Mouse (Mus musculus): ENCODE results near the gene Gm49393. TPM values are rescaled to one million over a fixed set of nuclear protein-coding genes. Genes with fewer than 3 reads are reported as not detected.

Gene Gm49393
- polyA plus RNA-seq, 1 experiment from 2014 or later: not detected

GRCm38 (mm10) chr13:60895406-60896160 is 39.8 kb downstream of the Gm49393 start:
- ATAC-seq (ENCODE audit: insufficient number of reproducible peaks, insufficient read depth, low FRiP score, low read depth): no peak
- Histone ChIP-seq H3K4me1 (ENCODE audit: control insufficient read depth, insufficient read depth, low read length) (no peaks in the 10 kb centered on the region), H3K27me3 (ENCODE audit: control insufficient read depth, insufficient read depth, low read length) (no peaks in the 10 kb centered on the region), H3K4me3 (ENCODE audit: low read depth, low read length) (no peak overlapping the region), H3K36me3 (ENCODE audit: control insufficient read depth, insufficient read depth, low read length) (no peaks in the 10 kb centered on the region), H3K9ac (replicated peaks; ENCODE audit: low read depth, low read length) (no peak overlapping the region), H3K4me2 (replicated peaks; ENCODE audit: low read depth, low read length) (no peak overlapping the region), H3K27ac (ENCODE audit: low read length) (no peak overlapping the region), H3K9me3 (ENCODE audit: control insufficient read depth, low read depth, low read length) (no peaks in the 10 kb centered on the region)

GRCm38 (mm10) chr13:60892301-60892700 is 43.1 kb downstream of the Gm49393 start:
- WGBS: 93% methylated on average over 1 of the region's 1 CpGs
- H3K36me3 ChIP-seq (ENCODE audit: control insufficient read depth, insufficient read depth, low read length): no peaks in the 10 kb centered on the region
- no peak overlapping the region for H3K27ac ChIP-seq (ENCODE audit: low read length)
- no peak overlapping the region for H3K4me2 ChIP-seq (replicated peaks; ENCODE audit: low read depth, low read length)
- H3K4me1 ChIP-seq (ENCODE audit: control insufficient read depth, insufficient read depth, low read length): no peaks in the 10 kb centered on the region
- H3K4me3 ChIP-seq (ENCODE audit: low read depth, low read length): no peak overlapping the region
- no peak overlapping the region for H3K9ac ChIP-seq (replicated peaks; ENCODE audit: low read depth, low read length)
- no peaks in the 10 kb centered on the region for H3K27me3 ChIP-seq (ENCODE audit: control insufficient read depth, insufficient read depth, low read length)
- no peaks in the 10 kb centered on the region for H3K9me3 ChIP-seq (ENCODE audit: control insufficient read depth, low read depth, low read length)
- ATAC-seq (ENCODE audit: insufficient number of reproducible peaks, insufficient read depth, low FRiP score, low read depth): no peak

GRCm38 (mm10) chr13:60864281-60864680 is 71.1 kb downstream of the Gm49393 start, which contains the start of gene 4930486L24Rik:
TSS of gene 4930486L24Rik (minus strand) at chr13:60864475.
- H3K4me1 ChIP-seq (ENCODE audit: control insufficient read depth, insufficient read depth, low read length): no peaks in the 10 kb centered on the region
- no peak within 1 kb of the TSS for H3K4me3 ChIP-seq (ENCODE audit: low read depth, low read length)
- no peak within 1 kb of the TSS for H3K4me2 ChIP-seq (replicated peaks; ENCODE audit: low read depth, low read length)
- H3K36me3 ChIP-seq (ENCODE audit: control insufficient read depth, insufficient read depth, low read length): no peaks in the 10 kb centered on the region
- no peaks in the 10 kb centered on the region for H3K27me3 ChIP-seq (ENCODE audit: control insufficient read depth, insufficient read depth, low read length)
- no peaks in the 10 kb centered on the region for H3K9me3 ChIP-seq (ENCODE audit: control insufficient read depth, low read depth, low read length)
- ATAC-seq (ENCODE audit: insufficient number of reproducible peaks, insufficient read depth, low FRiP score, low read depth): no peak
- WGBS: 68% methylated on average over 1 of the region's 1 CpGs
- no peak within 1 kb of the TSS for H3K9ac ChIP-seq (replicated peaks; ENCODE audit: low read depth, low read length)
- no peak within 1 kb of the TSS for H3K27ac ChIP-seq (ENCODE audit: low read length)

GRCm38 (mm10) chr13:60848241-60849120 is 86.9 kb downstream of the Gm49393 start:
- Histone ChIP-seq H3K27ac (ENCODE audit: low read length) (no peak overlapping the region), H3K27me3 (ENCODE audit: control insufficient read depth, insufficient read depth, low read length) (no peaks in the 10 kb centered on the region), H3K4me2 (replicated peaks; ENCODE audit: low read depth, low read length) (no peak overlapping the region), H3K4me3 (ENCODE audit: low read depth, low read length) (no peak overlapping the region), H3K9ac (replicated peaks; ENCODE audit: low read depth, low read length) (no peak overlapping the region), H3K4me1 (ENCODE audit: control insufficient read depth, insufficient read depth, low read length) (no peaks in the 10 kb centered on the region), H3K9me3 (ENCODE audit: control insufficient read depth, low read depth, low read length) (no peaks in the 10 kb centered on the region), H3K36me3 (ENCODE audit: control insufficient read depth, insufficient read depth, low read length) (no peaks in the 10 kb centered on the region)
- ATAC-seq (ENCODE audit: insufficient number of reproducible peaks, insufficient read depth, low FRiP score, low read depth): no peak
- WGBS: 78% methylated on average over 4 of the region's 4 CpGs

GRCm38 (mm10) chr13:60843153-60843552 is 92.2 kb downstream of the Gm49393 start:
- H3K27me3 ChIP-seq (ENCODE audit: control insufficient read depth, insufficient read depth, low read length): no peaks in the 10 kb centered on the region
- H3K9ac ChIP-seq (replicated peaks; ENCODE audit: low read depth, low read length): no peak overlapping the region
- no peak overlapping the region for H3K4me3 ChIP-seq (ENCODE audit: low read depth, low read length)
- no peaks in the 10 kb centered on the region for H3K9me3 ChIP-seq (ENCODE audit: control insufficient read depth, low read depth, low read length)
- no peak overlapping the region for H3K27ac ChIP-seq (ENCODE audit: low read length)
- WGBS: 82% methylated on average over 8 of the region's 8 CpGs
- no peaks in the 10 kb centered on the region for H3K4me1 ChIP-seq (ENCODE audit: control insufficient read depth, insufficient read depth, low read length)
- ATAC-seq (ENCODE audit: insufficient number of reproducible peaks, insufficient read depth, low FRiP score, low read depth): no peak
- H3K36me3 ChIP-seq (ENCODE audit: control insufficient read depth, insufficient read depth, low read length): no peaks in the 10 kb centered on the region
- H3K4me2 ChIP-seq (replicated peaks; ENCODE audit: low read depth, low read length): no peak overlapping the region

- Histone ChIP-seq H3K27ac (ENCODE audit: low read length) (no peak overlapping the region), H3K4me2 (replicated peaks; ENCODE audit: low read depth, low read length) (no peak overlapping the region), H3K36me3 (ENCODE audit: control insufficient read depth, insufficient read depth, low read length) (no peaks in the 10 kb centered on the region), H3K9me3 (ENCODE audit: control insufficient read depth, low read depth, low read length) (no peaks in the 10 kb centered on the region), H3K27me3 (ENCODE audit: control insufficient read depth, insufficient read depth, low read length) (no peaks in the 10 kb centered on the region), H3K4me3 (ENCODE audit: low read depth, low read length) (no peak overlapping the region), H3K4me1 (ENCODE audit: control insufficient read depth, insufficient read depth, low read length) (no peaks in the 10 kb centered on the region), H3K9ac (replicated peaks; ENCODE audit: low read depth, low read length) (no peak overlapping the region)
- no peak for ATAC-seq (ENCODE audit: insufficient number of reproducible peaks, insufficient read depth, low FRiP score, low read depth)
- WGBS: 81% methylated on average over 6 of the region's 6 CpGs
Observed at GRCm38 (mm10) chr13:60842703-60843102, 92.7 kb downstream of the Gm49393 start.

- ATAC-seq (ENCODE audit: insufficient number of reproducible peaks, insufficient read depth, low FRiP score, low read depth): no peak
- H3K4me3 ChIP-seq (ENCODE audit: low read depth, low read length): no peak overlapping the region
- H3K36me3 ChIP-seq (ENCODE audit: control insufficient read depth, insufficient read depth, low read length): no peaks in the 10 kb centered on the region
- no peaks in the 10 kb centered on the region for H3K27me3 ChIP-seq (ENCODE audit: control insufficient read depth, insufficient read depth, low read length)
- no peaks in the 10 kb centered on the region for H3K9me3 ChIP-seq (ENCODE audit: control insufficient read depth, low read depth, low read length)
- 64% methylated on average over 2 of the region's 2 CpGs for WGBS
- H3K27ac ChIP-seq (ENCODE audit: low read length): no peak overlapping the region
- no peaks in the 10 kb centered on the region for H3K4me1 ChIP-seq (ENCODE audit: control insufficient read depth, insufficient read depth, low read length)
- H3K4me2 ChIP-seq (replicated peaks; ENCODE audit: low read depth, low read length): no peak overlapping the region
- no peak overlapping the region for H3K9ac ChIP-seq (replicated peaks; ENCODE audit: low read depth, low read length)
Observed at GRCm38 (mm10) chr13:60839353-60839902, 96.0 kb downstream of the Gm49393 start.

GRCm38 (mm10) chr13:60826052-60826451 is 109.3 kb downstream of the Gm49393 start:
- WGBS: 49% methylated on average over 3 of the region's 3 CpGs

More at GRCm38 (mm10) chr13:60826052-60826451, 109.3 kb downstream of the Gm49393 start:
- Histone ChIP-seq H3K36me3 (ENCODE audit: control insufficient read depth, insufficient read depth, low read length) (no peaks in the 10 kb centered on the region), H3K27ac (ENCODE audit: low read length) (no peak overlapping the region), H3K9me3 (ENCODE audit: control insufficient read depth, low read depth, low read length) (no peaks in the 10 kb centered on the region), H3K27me3 (ENCODE audit: control insufficient read depth, insufficient read depth, low read length) (no peaks in the 10 kb centered on the region), H3K4me2 (replicated peaks; ENCODE audit: low read depth, low read length) (no peak overlapping the region), H3K4me1 (ENCODE audit: control insufficient read depth, insufficient read depth, low read length) (no peaks in the 10 kb centered on the region), H3K4me3 (ENCODE audit: low read depth, low read length) (no peak overlapping the region), H3K9ac (replicated peaks; ENCODE audit: low read depth, low read length) (no peak overlapping the region)
- ATAC-seq (ENCODE audit: insufficient number of reproducible peaks, insufficient read depth, low FRiP score, low read depth): no peak
